Mouse (Mus musculus) liver, embryonic 14 days (tissue): Measurements from ENCODE around the gene Tespa1. TPM values are rescaled to one million over a fixed set of nuclear protein-coding genes. Genes with fewer than 3 reads are reported as not detected.

ENCODE experiments used
- polyA plus RNA-seq: library from polyadenylated mRNA; depleted of rRNA; stranded (reverse); fragments of >200 nt; gene quantifications from 2 replicates; pipeline ENCODE4 v1.2.3, GENCODE M21; 2012; rRNA removed

Gene Tespa1
- polyA plus RNA-seq, result 1.1 and 1.3 TPM in 2 replicates

GRCm38 (mm10) chr10:130322637-130323036 lies at the start of gene Tespa1:
TSS of gene Tespa1 (plus strand) at chr10:130322870.

GRCm38 (mm10) chr10:130280066-130280465 lies 42.6 kb upstream of the Tespa1 start, which contains the start of gene Neurod4:
TSS of gene Neurod4 (minus strand) at chr10:130280240.

GRCm38 (mm10) chr10:130394232-130394631 lies 71.6 kb downstream of the Tespa1 start, which contains the start of gene Vmn2r84:
TSS of gene Vmn2r84 (minus strand) at chr10:130394332.

Other genes with a start within 250 kb of the Tespa1 start
- gene Olfr823, start 207.5 kb upstream of the Tespa1 start, polyA plus RNA-seq, result not detected in 2 replicates
- not detected in 2 replicates for gene Olfr824, start 192.9 kb upstream of the Tespa1 start, polyA plus RNA-seq
- gene Olfr825, start 156.1 kb upstream of the Tespa1 start, polyA plus RNA-seq, result not detected in 2 replicates
- not detected in 2 replicates for gene Olfr826, start 138.7 kb upstream of the Tespa1 start, polyA plus RNA-seq
- gene Olfr827, start 108.5 kb upstream of the Tespa1 start, polyA plus RNA-seq, result not detected in 2 replicates
- not detected in 2 replicates for gene Neurod4, start 42.6 kb upstream of the Tespa1 start, polyA plus RNA-seq
- not detected in 2 replicates for gene Vmn2r84, start 71.5 kb downstream of the Tespa1 start, polyA plus RNA-seq
- not detected in 2 replicates for gene Vmn2r85, start 106.8 kb downstream of the Tespa1 start, polyA plus RNA-seq
- gene Vmn2r86, start 133.2 kb downstream of the Tespa1 start, polyA plus RNA-seq, result under 0.01 TPM in 1 of 2 replicates, not detected in the other
- gene Vmn2r87, start 174.5 kb downstream of the Tespa1 start, polyA plus RNA-seq, result not detected in 2 replicates